Mouse (Mus musculus): ENCODE results near the gene Rps19.
"Not testable (repeated sequence)": the region's sequence is repeated elsewhere in the genome, so short reads cannot be mapped to it uniquely, and the experiment has no call there.

The Rps19 gene

GRCm38 (mm10) chr7:24883896-24884692 lies at the start of gene Rps19:
TSS of gene Rps19 (plus strand) at chr7:24884371.
- peak; percentile 99 for DNase-seq (ENCODE audit: low read depth, low spot score)

DNA sequence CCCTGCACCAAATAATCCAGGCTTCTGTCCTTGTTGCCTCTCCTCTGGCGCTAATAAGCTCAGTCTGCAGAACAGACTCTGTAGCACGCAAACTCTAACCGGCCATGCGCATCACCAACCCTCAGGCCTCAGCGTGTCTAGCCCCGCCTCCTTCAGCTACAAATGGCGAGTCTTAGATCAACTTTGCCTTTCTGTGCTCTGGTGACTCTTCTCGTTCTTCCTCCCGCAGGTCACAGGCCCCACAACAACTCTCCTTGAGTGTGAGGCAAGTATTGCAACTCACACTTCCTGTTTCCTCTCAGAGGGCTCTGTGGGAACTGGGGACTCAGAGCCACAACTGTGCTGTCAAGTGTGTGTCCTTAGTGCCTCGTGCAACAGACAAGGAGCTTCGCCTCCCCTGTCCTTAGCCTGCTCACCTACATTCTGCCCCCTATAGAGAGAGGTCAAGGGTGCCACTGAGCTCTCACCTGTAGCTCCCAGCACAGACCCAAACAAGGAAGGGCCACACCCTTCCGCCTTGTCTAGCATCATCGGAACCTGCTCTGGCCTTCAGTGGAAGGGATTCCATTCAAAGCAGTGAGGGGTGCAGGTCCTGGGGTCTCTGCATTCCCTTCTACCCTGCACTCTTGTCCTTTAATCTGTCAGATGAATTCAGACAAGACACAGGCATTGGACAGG lies 45.3 kb upstream of the Rps19 start:
- not testable (repeated sequence) for DNase-seq (ENCODE audit: low read depth, low spot score)

- DNase-seq (ENCODE audit: low read depth, low spot score): no peak
Observed at GRCm38 (mm10) chr7:24839410-24839808, 44.8 kb upstream of the Rps19 start.

- no peak for DNase-seq (ENCODE audit: low read depth, low spot score)
Observed at GRCm38 (mm10) chr7:24840331-24840730, 43.8 kb upstream of the Rps19 start.

- no peak for DNase-seq (ENCODE audit: low read depth, low spot score)
Observed at GRCm38 (mm10) chr7:24841009-24841408, 43.2 kb upstream of the Rps19 start.

DNA sequence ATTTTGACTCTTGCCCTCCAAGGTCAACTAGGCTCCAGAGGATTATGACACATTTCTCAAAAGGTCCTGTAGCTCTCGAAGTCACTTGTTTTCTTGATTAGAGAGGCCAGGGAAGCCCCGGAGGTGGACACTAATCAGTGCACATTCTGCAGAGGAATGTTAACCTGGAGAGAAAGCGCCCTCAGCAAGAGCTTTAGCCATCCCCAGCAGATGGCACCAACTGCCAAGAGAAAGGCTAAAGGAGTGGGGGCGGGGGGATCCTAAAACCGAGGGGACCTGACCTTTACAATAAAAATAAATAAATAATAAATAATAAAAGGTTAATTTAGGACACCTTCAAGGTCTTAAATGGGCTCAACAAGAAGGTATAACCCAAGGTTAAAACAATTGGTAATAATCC lies 40.0 kb upstream of the Rps19 start:
- DNase-seq (ENCODE audit: low read depth, low spot score): no peak

GRCm38 (mm10) chr7:24845181-24845580 lies 39.0 kb upstream of the Rps19 start:
- DNase-seq (ENCODE audit: low read depth, low spot score): no peak

GRCm38 (mm10) chr7:24845713-24846112 lies 38.5 kb upstream of the Rps19 start:
- DNase-seq (ENCODE audit: low read depth, low spot score): peak; percentile 64

- DNase-seq (ENCODE audit: low read depth, low spot score): not testable (repeated sequence)
Observed at GRCm38 (mm10) chr7:24846576-24846975, 37.6 kb upstream of the Rps19 start.

DNA sequence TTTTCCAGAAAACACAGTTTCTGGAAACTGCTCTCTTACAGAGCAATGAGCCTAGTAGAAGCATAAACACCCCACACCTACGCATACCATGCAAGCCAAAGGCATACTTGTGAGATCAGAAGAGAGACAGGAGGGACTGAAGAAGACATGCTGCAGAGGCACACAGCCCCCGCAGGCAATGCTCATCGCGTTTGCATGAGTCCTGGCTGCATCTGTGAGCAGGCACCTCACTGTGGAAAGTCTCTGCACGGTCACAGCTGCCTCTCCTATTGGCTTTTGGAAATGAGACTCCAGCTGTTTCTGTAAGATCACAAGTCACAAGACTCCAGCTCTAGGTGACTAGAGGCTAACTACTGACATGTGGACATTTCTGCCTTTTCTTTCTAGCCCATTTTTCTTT lies 34.0 kb upstream of the Rps19 start:
- peak; percentile 31 for DNase-seq (ENCODE audit: low read depth, low spot score)

GRCm38 (mm10) chr7:24850899-24851303 lies 33.3 kb upstream of the Rps19 start:
- DNase-seq (ENCODE audit: low read depth, low spot score): peak; percentile 85

DNA sequence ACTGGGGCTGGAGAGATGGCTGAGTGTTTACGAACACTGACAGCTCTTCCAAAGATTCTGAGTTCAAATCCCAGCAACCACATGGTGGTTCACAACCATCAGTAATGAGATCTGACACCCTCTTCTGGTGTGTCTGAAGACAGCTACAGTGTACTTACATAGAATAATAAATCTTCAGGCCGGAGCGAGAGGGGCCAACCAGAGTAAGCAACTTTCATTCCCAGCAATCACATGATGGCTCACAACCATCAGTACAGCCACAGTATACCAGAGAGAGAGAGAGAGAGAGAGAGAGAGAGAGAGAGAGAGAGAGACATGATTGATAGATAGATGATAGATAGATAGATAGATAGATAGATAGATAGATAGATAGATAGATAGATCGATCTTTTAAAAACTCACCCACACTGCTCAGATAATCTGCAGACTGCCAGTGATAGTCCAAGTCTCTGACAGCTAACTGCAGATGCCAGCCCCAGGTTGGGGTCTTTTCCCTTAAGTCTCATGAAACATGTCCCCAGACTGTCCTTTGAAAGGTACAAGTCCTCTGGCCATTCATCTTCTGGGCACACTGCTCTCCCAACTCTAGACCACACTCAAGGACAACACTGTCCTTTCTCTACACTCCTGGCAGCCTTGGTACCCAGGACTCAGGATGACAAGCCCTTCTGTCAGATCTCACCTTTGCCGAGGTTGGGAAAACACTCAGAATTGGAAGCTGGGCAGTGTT lies 32.4 kb upstream of the Rps19 start:
- DNase-seq (ENCODE audit: low read depth, low spot score): no peak

- DNase-seq (ENCODE audit: low read depth, low spot score): peak; percentile 51
Observed at GRCm38 (mm10) chr7:24852557-24853232, 31.5 kb upstream of the Rps19 start.

DNA sequence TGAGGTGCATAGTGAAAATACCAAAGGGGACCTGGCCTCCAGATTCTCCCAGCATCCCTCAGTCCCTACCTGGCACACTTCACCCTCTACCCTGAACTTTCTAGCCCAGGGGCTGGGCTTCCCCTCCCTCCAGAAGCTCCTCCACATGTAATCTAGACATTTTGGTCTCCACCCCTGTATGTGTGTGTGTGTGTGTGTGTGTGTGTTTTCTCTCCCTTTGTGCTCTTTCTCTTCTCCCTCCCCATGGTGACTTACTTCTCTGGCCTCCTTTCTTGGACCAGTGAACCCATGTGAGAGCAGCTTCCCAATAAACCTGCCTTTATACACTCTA lies 31.0 kb upstream of the Rps19 start:
- no peak for DNase-seq (ENCODE audit: low read depth, low spot score)

GRCm38 (mm10) chr7:24853695-24854094 lies 30.5 kb upstream of the Rps19 start:
- no peak for DNase-seq (ENCODE audit: low read depth, low spot score)

GRCm38 (mm10) chr7:24856460-24857120 lies 27.6 kb upstream of the Rps19 start:
- no peak for DNase-seq (ENCODE audit: low read depth, low spot score)

DNA sequence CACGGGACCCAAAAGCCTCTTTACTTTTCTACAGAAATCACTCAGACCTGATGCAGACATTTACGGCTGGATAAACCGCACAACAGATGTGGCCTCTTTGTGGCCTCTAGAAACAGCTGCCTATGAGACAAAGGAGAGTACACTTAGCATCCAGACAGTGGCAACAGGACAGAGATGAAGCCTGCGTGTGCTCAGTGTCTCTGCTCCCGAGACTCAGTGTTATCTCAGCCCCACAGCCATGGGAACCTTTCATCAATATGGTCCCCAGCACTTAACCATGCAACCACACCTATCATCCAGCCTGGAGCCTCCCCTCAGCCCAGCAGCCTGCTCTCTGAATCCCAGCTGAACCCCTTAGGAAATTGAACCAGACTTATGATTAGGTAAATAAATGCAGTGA lies 24.9 kb upstream of the Rps19 start:
- DNase-seq (ENCODE audit: low read depth, low spot score): no peak

DNA sequence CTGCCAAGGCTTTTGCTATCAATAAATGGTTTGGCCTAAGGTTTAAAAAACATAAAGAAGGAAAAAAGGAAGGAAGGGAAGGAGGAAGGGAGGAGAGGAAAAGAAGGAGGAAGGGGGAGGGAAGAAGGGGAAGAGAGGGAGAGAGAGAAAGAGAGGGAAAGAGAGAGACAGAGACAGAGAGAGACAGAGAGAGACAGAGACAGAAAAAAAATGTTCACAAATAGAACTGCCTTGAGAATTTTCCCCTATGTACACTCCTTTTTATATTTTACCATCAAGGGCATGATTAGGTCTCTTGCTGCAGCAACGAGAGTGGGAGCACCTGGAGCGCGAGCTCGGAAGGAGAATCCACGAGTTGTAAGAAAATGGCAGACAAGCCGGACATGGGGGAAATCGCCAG lies 22.3 kb upstream of the Rps19 start, which contains the start of gene Gm9844:
Gm9844 (plus strand) TSS at position 301 of the 400 bp plus-strand sequence.
- no peak for DNase-seq (ENCODE audit: low read depth, low spot score)

DNA sequence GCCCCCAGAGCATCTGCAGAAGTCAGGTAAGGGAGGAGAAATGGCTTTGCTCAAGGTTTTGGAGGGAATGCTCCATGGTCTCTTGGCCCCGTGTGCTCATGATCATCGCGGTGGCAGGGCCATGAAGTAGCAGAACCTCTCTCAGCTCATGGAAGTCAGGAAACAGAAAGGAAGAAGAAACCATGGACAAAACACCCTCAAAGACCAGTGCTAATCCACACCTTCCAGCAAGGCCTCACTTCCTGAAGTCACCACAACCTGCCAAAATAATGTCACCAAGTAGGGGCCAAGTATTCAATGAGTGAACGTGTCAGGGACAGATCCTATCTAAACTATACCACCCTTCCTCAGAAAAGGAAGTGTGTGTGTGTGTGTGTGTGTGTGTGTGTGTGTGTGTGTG lies 21.3 kb upstream of the Rps19 start:
- no peak for DNase-seq (ENCODE audit: low read depth, low spot score)

- DNase-seq (ENCODE audit: low read depth, low spot score): no peak
Observed at GRCm38 (mm10) chr7:24864156-24864555, 20.0 kb upstream of the Rps19 start.

- DNase-seq (ENCODE audit: low read depth, low spot score): no peak
Observed at GRCm38 (mm10) chr7:24869080-24869479, 15.1 kb upstream of the Rps19 start.
